In genomic region chr1:41897768-41898330, GRCm38 (mm10) we compare ENCODE assay signal across 9 mouse cellular contexts.
DNase-seq lines count a peak whose midpoint lies in the region; ATAC-seq and TF ChIP-seq lines count a peak whose summit lies in the region.
"Had no signal": no experiment of that assay in that cellular context is flagged by ENCODE, and none has a peak within 500 bp of the region (broad histone marks: within the 10 kb centered on the region; RNA-seq: fewer than 3 reads in every experiment).

No protein-coding gene starts in this region.

- no peak overlapping the region for H3K27ac ChIP-seq in gastrocnemius, adult 2 months
- H3K27ac ChIP-seq in midbrain, embryonic 15.5 days, result no peak overlapping the region
- no peak overlapping the region for H3K27ac ChIP-seq in midbrain, embryonic 13.5 days
- H3K27ac ChIP-seq in hindbrain, postnatal 0 days, result no peak overlapping the region

- no peaks in the 10 kb centered on the region for H3K4me1 ChIP-seq in midbrain, embryonic 15.5 days
- H3K4me1 ChIP-seq in midbrain, embryonic 13.5 days (replicated peaks), result no peaks in the 10 kb centered on the region
- no peaks in the 10 kb centered on the region for H3K4me1 ChIP-seq in hindbrain, postnatal 0 days (ENCODE audit: insufficient read depth, low read length)

- no peak overlapping the region for H3K9ac ChIP-seq in midbrain, embryonic 15.5 days
- H3K9ac ChIP-seq in midbrain, embryonic 13.5 days (replicated peaks), result no peak overlapping the region
- H3K9ac ChIP-seq in hindbrain, postnatal 0 days (replicated peaks; ENCODE audit: low read length), result no peak overlapping the region

- H3K36me3 ChIP-seq in midbrain, embryonic 15.5 days (replicated peaks), result no peaks in the 10 kb centered on the region
- H3K36me3 ChIP-seq in midbrain, embryonic 13.5 days, result no peaks in the 10 kb centered on the region
- no peaks in the 10 kb centered on the region for H3K36me3 ChIP-seq in hindbrain, postnatal 0 days (ENCODE audit: insufficient read depth, low read length)

- TF ChIP-seq CTCF in gastrocnemius, adult 2 months (IDR thresholded peaks at IDR 0.05), result peak; percentile 36; the same call in 1 of the 2 replicates
- peak; percentile 71 for TF ChIP-seq CTCF in hindbrain, postnatal 0 days (IDR thresholded peaks at IDR 0.05; ENCODE audit: low read depth)

- no peak for DNase-seq in gastrocnemius, adult 2 months
- no peak for DNase-seq in gastrocnemius, postnatal 4 days (ENCODE audit: low spot score in 2 of 2)
- peak; percentile 73 for DNase-seq in hindbrain, postnatal 0 days (ENCODE audit: low spot score)
- peak; percentile 9 for DNase-seq in retina, postnatal 1 day
- no peak for DNase-seq in gastrocnemius, postnatal 14 days
- DNase-seq in ovary, postnatal 36 days (ENCODE audit: low spot score), result no peak
- DNase-seq: thymus, postnatal 25 days had no signal

- intact Hi-C loops in gastrocnemius, adult 2 months (cut with DNase I), result no loop called here
- intact Hi-C loops in gastrocnemius, postnatal 14 days (cut with DNase I; ENCODE audit: low total_unique reads), result no loop called here

- H3K4me2 ChIP-seq in midbrain, embryonic 15.5 days, result no peak overlapping the region
- no peak overlapping the region for H3K4me2 ChIP-seq in midbrain, embryonic 13.5 days (replicated peaks)
- H3K4me2 ChIP-seq in hindbrain, postnatal 0 days (ENCODE audit: low read depth, low read length), result no peak overlapping the region; the same call in 1 of the 2 replicates

- no peaks in the 10 kb centered on the region for H3K9me3 ChIP-seq in midbrain, embryonic 15.5 days
- H3K9me3 ChIP-seq in midbrain, embryonic 13.5 days, result no peaks in the 10 kb centered on the region
- no peaks in the 10 kb centered on the region for H3K9me3 ChIP-seq in hindbrain, postnatal 0 days (ENCODE audit: low read length)

- no peaks in the 10 kb centered on the region for H3K27me3 ChIP-seq in midbrain, embryonic 15.5 days (replicated peaks)
- H3K27me3 ChIP-seq in midbrain, embryonic 13.5 days, result no peaks in the 10 kb centered on the region
- H3K27me3 ChIP-seq in hindbrain, postnatal 0 days (ENCODE audit: insufficient read depth, low read length), result no peaks in the 10 kb centered on the region; the same call in 1 of the 2 replicates

- H3K4me3 ChIP-seq in gastrocnemius, adult 2 months, result no peak overlapping the region
- no peak overlapping the region for H3K4me3 ChIP-seq in midbrain, embryonic 15.5 days
- no peak overlapping the region for H3K4me3 ChIP-seq in midbrain, embryonic 13.5 days (replicated peaks)
- no peak overlapping the region for H3K4me3 ChIP-seq in hindbrain, postnatal 0 days (ENCODE audit: low read length)

- peak; percentile 67 for ATAC-seq in midbrain, embryonic 15.5 days (replicated peaks)
- ATAC-seq in midbrain, embryonic 13.5 days, result no peak
- peak; percentile 49 for ATAC-seq in hindbrain, postnatal 0 days

- 62% methylated on average over 4 of the region's 4 CpGs for whole genome bisulfite sequencing in midbrain, embryonic 15.5 days
- WGBS in midbrain, embryonic 13.5 days, result 71% methylated on average over 4 of the region's 4 CpGs
- WGBS in hindbrain, postnatal 0 days, result 50% methylated on average over 4 of the region's 4 CpGs

Comparison
In these comparisons a context has a peak if more than half of its experiments do, and no peak if none do; other contexts are left out.
1. DNase-seq: peak in hindbrain, postnatal 0 days (single experiment) and retina, postnatal 1 day (single experiment); none in gastrocnemius, adult 2 months (single experiment), gastrocnemius, postnatal 4 days (0 of 2), gastrocnemius, postnatal 14 days (single experiment) and ovary, postnatal 36 days (single experiment).